Mouse (Mus musculus): ENCODE measurements around the gene Psen2.

DNA sequence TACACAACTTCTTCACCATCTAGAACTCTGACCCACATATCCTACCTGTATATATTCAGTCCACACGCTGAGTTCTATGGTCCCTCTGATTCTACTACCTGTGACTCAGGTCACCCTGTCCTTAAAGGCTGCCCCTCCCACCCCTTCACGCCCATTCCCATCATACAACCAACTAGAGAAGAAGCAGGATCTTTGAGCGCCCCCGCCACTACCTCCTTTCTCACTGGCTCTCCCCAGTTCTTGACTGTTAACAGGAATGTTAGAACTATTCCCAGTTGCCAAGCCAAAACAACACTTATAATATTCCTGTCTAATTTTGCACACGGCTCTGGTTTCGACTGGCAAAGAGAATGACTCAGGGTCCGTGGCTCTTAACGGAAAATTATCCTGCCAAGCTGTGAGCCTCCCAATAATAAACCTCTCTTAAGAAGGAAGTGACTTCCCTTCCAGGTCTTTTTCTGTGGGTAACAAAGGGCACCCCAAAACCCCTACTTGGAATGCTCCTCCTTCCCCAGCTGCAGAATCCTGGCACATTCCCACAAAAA, 69.8 kb downstream of the Psen2 start:
- TF ChIP-seq CTCF (IDR thresholded peaks at IDR 0.05) = no peak
- TF ChIP-seq POLR2A (IDR thresholded peaks at IDR 0.05; ENCODE audit: insufficient read depth, low read depth, low read length) = no peak

Measured in heart, adult 2 months (tissue).